Mouse (Mus musculus) ovary, postnatal 10 days (tissue): ENCODE measurements around the gene Suv39h1.
"Not testable (repeated sequence)": the region's sequence is repeated elsewhere in the genome, so short reads cannot be mapped to it uniquely, and the experiment has no call there.

ENCODE experiments used
- DNase-seq: peaks from one replicate; pipeline ENCODE4 v3.0.0; 2022; ENCODE audit warnings: low spot score

Gene Suv39h1

DNA sequence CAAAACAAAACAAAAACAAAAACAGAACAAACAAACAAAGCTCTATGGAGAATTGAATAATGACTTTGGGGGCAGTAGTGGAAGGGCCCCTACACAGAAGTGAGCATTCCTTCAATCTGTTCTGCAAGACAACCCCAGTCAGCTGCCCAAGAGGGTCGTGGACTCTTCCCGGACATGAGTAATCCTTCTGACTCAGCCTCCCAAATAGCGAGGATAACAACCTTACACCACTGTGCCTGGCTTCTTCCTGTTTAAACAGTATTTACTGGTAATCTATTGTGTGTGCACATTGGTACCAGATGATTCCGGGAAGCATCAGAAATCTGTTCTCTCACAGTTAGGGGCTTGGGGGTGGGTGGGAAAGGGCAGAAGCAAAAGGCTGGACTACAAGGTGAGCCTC, 47.7 kb downstream of the Suv39h1 start:
- no peak for DNase-seq

DNA sequence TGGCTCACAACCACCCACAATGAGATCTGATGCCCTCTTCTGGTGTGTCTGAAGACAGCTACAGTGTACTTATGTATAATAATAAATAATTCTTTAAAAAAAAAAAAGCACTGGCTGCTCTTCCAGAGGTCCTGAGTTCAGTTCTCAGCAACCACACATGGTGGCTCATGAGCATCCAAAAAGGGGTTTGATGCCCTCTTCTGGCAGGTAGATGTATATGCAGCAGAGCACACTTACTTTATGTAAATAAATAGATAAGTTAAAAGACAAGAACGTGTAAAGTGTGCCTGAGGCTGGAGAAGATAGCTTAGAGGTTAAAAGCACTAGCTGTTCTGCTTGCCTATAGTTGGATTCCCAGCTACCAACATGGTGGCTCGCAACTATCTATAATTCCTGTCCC, 49.8 kb downstream of the Suv39h1 start:
- no peak for DNase-seq

GRCm38 (mm10) chrX:8020111-8020778, 54.3 kb downstream of the Suv39h1 start:
- no peak for DNase-seq

DNA sequence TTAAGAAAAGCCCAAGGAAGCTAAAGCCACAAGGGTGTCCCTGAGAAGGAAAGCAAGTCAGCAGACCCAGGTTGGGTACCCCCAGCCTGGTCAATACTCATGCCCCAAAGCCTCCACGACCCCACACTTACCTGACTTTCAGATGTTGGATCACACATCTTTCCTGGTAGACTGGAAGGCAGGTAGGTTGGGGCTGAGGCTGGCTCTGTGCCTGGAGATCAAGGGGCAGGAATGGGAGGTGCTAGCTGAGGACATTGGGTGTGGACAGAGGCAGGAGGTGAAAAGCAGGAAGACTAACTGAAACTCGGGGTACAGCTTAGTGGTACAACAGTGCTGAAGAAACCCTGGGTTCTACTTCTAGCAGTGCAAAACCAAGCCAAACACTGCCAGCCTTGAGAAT, 56.3 kb downstream of the Suv39h1 start, which contains the start of gene Glod5:
TSS of gene Glod5 (minus strand) at position 207 of the 400 bp plus-strand sequence.
- DNase-seq = no peak

DNA sequence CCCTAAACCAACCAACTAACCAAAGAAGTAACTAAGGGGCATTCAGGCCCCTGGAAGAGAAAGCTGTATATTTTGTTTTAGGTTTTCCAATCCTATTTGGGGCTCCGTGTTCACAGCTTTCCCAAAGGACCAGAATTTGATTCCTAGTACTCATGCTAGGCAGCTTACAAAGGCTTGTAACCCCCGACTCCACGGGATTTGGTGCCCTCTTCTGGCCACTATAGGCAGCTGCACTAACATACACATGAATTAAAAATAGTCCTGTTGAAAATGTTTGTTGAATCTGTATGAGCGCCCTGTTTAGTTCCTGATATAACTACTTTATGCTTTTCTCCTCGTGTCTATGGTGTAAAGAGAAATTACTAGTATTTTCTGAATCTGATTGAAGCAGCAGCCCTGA, 57.4 kb downstream of the Suv39h1 start:
- no peak for DNase-seq

- DNase-seq = not testable (repeated sequence)
These were observed 58.9 kb downstream of the Suv39h1 start for GRCm38 (mm10) chrX:8015675-8016074.

GRCm38 (mm10) chrX:8013569-8014314, 60.8 kb downstream of the Suv39h1 start:
- no peak for DNase-seq

- no peak for DNase-seq
These were observed 61.4 kb downstream of the Suv39h1 start for GRCm38 (mm10) chrX:8013157-8013556.
